8 mouse cellular contexts compared by ENCODE assay signal in genomic region chr16:59403684-59404083, GRCm38 (mm10). TPM values are rescaled to one million over a fixed set of nuclear protein-coding genes. Genes with fewer than 3 reads are reported as not detected.
DNase-seq lines count a peak whose midpoint lies in the region; ATAC-seq lines count a peak whose summit lies in the region.

No protein-coding gene starts in this region.

- H3K36me3 ChIP-seq in lung, embryonic 16.5 days (ENCODE audit: control insufficient read depth, insufficient read depth, low read length): no peaks in the 10 kb centered on the region
- H3K36me3 ChIP-seq in embryonic facial prominence, embryonic 14.5 days (ENCODE audit: control insufficient read depth, insufficient read depth, low read length): no peaks in the 10 kb centered on the region
- no peaks in the 10 kb centered on the region for H3K36me3 ChIP-seq in kidney, embryonic 15.5 days

- H3K9ac ChIP-seq in lung, embryonic 16.5 days (ENCODE audit: low read length): no peak overlapping the region
- no peak overlapping the region for H3K9ac ChIP-seq in embryonic facial prominence, embryonic 14.5 days (ENCODE audit: low read depth, low read length)
- H3K9ac ChIP-seq in kidney, embryonic 15.5 days: no peak overlapping the region

- DNase-seq in adrenal gland, adult 2 months: peak; percentile 17
- DNase-seq in adrenal gland, postnatal 25 days: no peak
- DNase-seq in lung, adult 18-20 months: no peak
- peak; percentile 42 for DNase-seq in embryonic facial prominence, embryonic 14.5 days (ENCODE audit: low spot score)
- peak; percentile 26 for DNase-seq in naive thymus-derived CD4-positive, alpha-beta T cell, adult 2 months (ENCODE audit: low read depth)
- DNase-seq in spleen, adult 18-20 months: no peak

- H3K27ac ChIP-seq in lung, embryonic 16.5 days (ENCODE audit: low read length): no peak overlapping the region
- no peak overlapping the region for H3K27ac ChIP-seq in embryonic facial prominence, embryonic 14.5 days (replicated peaks; ENCODE audit: low read depth, low read length)
- no peak overlapping the region for H3K27ac ChIP-seq in kidney, embryonic 15.5 days

- 0 out of 2 replicates have a peak, but pooled peaks have one; percentile 52 for ATAC-seq in lung, embryonic 16.5 days (ENCODE audit: low read depth)
- peak; percentile 62 for ATAC-seq in embryonic facial prominence, embryonic 14.5 days (ENCODE audit: low read depth)
- 0 out of 2 replicates have a peak, but pooled peaks have one; percentile 64 for ATAC-seq in kidney, embryonic 15.5 days (replicated peaks; ENCODE audit: low FRiP score)

- H3K4me1 ChIP-seq in lung, embryonic 16.5 days (replicated peaks; ENCODE audit: control insufficient read depth, insufficient read depth, low read length): no peaks in the 10 kb centered on the region
- H3K4me1 ChIP-seq in embryonic facial prominence, embryonic 14.5 days (ENCODE audit: control insufficient read depth, insufficient read depth, low read length): no peaks in the 10 kb centered on the region
- H3K4me1 ChIP-seq in kidney, embryonic 15.5 days: no peaks in the 10 kb centered on the region

- 7% methylated on average over 4 of the region's 4 CpGs for WGBS in lung, embryonic 16.5 days
- 10% methylated on average over 4 of the region's 4 CpGs for WGBS in embryonic facial prominence, embryonic 14.5 days
- WGBS in kidney, embryonic 15.5 days: 18% methylated on average over 4 of the region's 4 CpGs

- H3K4me3 ChIP-seq in lung, embryonic 16.5 days (ENCODE audit: low read length): no peak overlapping the region
- H3K4me3 ChIP-seq in embryonic facial prominence, embryonic 14.5 days (ENCODE audit: low read depth, low read length): no peak overlapping the region
- no peak overlapping the region for H3K4me3 ChIP-seq in kidney, embryonic 15.5 days (replicated peaks)

- H3K27me3 ChIP-seq in lung, embryonic 16.5 days (ENCODE audit: control insufficient read depth, insufficient read depth, low read depth, low read length): no peaks in the 10 kb centered on the region
- no peaks in the 10 kb centered on the region for H3K27me3 ChIP-seq in embryonic facial prominence, embryonic 14.5 days (replicated peaks; ENCODE audit: control insufficient read depth, insufficient read depth, low read length)
- H3K27me3 ChIP-seq in kidney, embryonic 15.5 days: no peaks in the 10 kb centered on the region

- H3K4me2 ChIP-seq in lung, embryonic 16.5 days (ENCODE audit: low read depth, low read length): no peak overlapping the region
- no peak overlapping the region for H3K4me2 ChIP-seq in embryonic facial prominence, embryonic 14.5 days (ENCODE audit: low read depth, low read length)
- no peak overlapping the region for H3K4me2 ChIP-seq in kidney, embryonic 15.5 days

- no peaks in the 10 kb centered on the region for H3K9me3 ChIP-seq in lung, embryonic 16.5 days (ENCODE audit: control insufficient read depth, low read length)
- no peaks in the 10 kb centered on the region for H3K9me3 ChIP-seq in embryonic facial prominence, embryonic 14.5 days (ENCODE audit: control insufficient read depth, low read length)
- no peaks in the 10 kb centered on the region for H3K9me3 ChIP-seq in kidney, embryonic 15.5 days (replicated peaks)

RNA-seq across cellular contexts. Expression of gene Gabrr3, which starts 3.4 kb away (rescaled TPM):
- total RNA-seq in adrenal gland, adult 2 months (2021): not detected
- polyA plus RNA-seq in adrenal gland, adult 2 months (2012; rRNA removed): not detected in 2 replicates
- not detected in 2 replicates for total RNA-seq in adrenal gland, postnatal 25 days (2021)
- not detected in 2 replicates for polyA plus RNA-seq in lung, embryonic 16.5 days (2015; fragmentation: Nextera tagmentation; extraction: Ambion mirVana)
- 0.12 and 0.17 TPM in 2 replicates for polyA plus RNA-seq in embryonic facial prominence, embryonic 14.5 days (2014; fragmentation: Nextera tagmentation; extraction: Ambion mirVana)
- polyA plus RNA-seq in kidney, embryonic 15.5 days (2015; fragmentation: Nextera tagmentation; extraction: Ambion mirVana): not detected in 2 replicates

RNA-seq across cellular contexts. Expression of gene Olfr209, which starts 39.9 kb away (rescaled TPM):
- not detected for total RNA-seq in adrenal gland, adult 2 months (2021)
- not detected in 2 replicates for polyA plus RNA-seq in adrenal gland, adult 2 months (2012; rRNA removed)
- total RNA-seq in adrenal gland, postnatal 25 days (2021): not detected in 2 replicates
- not detected in 2 replicates for polyA plus RNA-seq in lung, embryonic 16.5 days (2015; fragmentation: Nextera tagmentation; extraction: Ambion mirVana)
- polyA plus RNA-seq in embryonic facial prominence, embryonic 14.5 days (2014; fragmentation: Nextera tagmentation; extraction: Ambion mirVana): not detected in 2 replicates
- polyA plus RNA-seq in kidney, embryonic 15.5 days (2015; fragmentation: Nextera tagmentation; extraction: Ambion mirVana): not detected in 2 replicates

RNA-seq across cellular contexts. Expression of gene Olfr206, which starts 54.6 kb away (rescaled TPM):
- not detected for total RNA-seq in adrenal gland, adult 2 months (2021)
- not detected in 2 replicates for polyA plus RNA-seq in adrenal gland, adult 2 months (2012; rRNA removed)
- not detected in 2 replicates for total RNA-seq in adrenal gland, postnatal 25 days (2021)
- polyA plus RNA-seq in lung, embryonic 16.5 days (2015; fragmentation: Nextera tagmentation; extraction: Ambion mirVana): not detected in 2 replicates
- not detected in 2 replicates for polyA plus RNA-seq in embryonic facial prominence, embryonic 14.5 days (2014; fragmentation: Nextera tagmentation; extraction: Ambion mirVana)
- polyA plus RNA-seq in kidney, embryonic 15.5 days (2015; fragmentation: Nextera tagmentation; extraction: Ambion mirVana): not detected in 2 replicates

Comparison
In these comparisons a context has a peak if more than half of its experiments do, and no peak if none do; other contexts are left out.
1. DNase-seq: peak in adrenal gland, adult 2 months (single experiment), embryonic facial prominence, embryonic 14.5 days (single experiment) and naive thymus-derived CD4-positive, alpha-beta T cell, adult 2 months (single experiment); none in adrenal gland, postnatal 25 days (single experiment), lung, adult 18-20 months (0 of 2) and spleen, adult 18-20 months (0 of 2).
2. Peak in every context shown above with its lines, with median percentiles within 50 percentile points of each other: ATAC-seq.